Mouse (Mus musculus): ENCODE measurements around the gene Serpina7.

The Serpina7 gene

DNA sequence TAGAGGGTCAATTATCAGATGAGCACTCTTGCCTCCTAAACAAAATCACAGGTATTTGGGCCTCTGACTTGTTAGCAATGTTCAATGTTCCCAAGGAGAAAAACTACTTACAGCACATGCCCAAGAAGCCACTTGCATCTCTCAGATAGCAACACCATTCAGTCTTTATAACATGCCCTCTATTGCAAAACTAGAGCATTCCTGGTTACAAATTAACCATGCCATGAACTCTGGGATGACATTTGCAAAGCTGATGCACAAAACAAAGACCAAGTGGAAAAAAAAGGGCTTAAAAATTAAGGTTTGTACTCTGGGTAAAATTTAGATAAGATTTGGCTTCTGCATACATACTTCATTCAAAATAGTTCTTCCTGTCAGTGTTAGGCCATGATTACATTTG is at the start of gene Serpina7:
Gene Serpina7, minus strand, starts transcription at position 160 of the 400 bp plus-strand sequence.
- DNase-seq (ENCODE audit: low spot score), result no peak

GRCm38 (mm10) chrX:139134031-139134430 is 49.0 kb upstream of the Serpina7 start:
- no peak for DNase-seq (ENCODE audit: low spot score)

DNA sequence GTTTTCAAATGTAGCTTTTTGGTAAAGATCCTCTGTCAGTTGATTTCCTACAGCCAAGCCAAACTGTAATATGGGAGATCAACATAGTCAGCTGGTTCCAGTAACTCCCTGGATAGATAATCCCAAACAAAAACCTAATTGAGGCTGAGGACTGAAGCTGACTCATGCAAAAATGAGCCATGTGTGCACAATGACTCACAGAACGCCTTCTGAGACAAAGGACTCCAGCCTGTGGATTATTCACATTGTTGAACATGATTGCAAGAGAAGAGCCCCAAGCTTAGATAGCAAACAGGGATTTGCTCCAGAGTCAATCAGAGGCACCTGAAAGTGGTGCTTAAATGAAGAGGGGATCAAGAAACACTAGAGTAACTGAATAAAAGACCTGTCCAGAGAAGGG is 12.2 kb upstream of the Serpina7 start:
- DNase-seq (ENCODE audit: low spot score), result no peak

DNA sequence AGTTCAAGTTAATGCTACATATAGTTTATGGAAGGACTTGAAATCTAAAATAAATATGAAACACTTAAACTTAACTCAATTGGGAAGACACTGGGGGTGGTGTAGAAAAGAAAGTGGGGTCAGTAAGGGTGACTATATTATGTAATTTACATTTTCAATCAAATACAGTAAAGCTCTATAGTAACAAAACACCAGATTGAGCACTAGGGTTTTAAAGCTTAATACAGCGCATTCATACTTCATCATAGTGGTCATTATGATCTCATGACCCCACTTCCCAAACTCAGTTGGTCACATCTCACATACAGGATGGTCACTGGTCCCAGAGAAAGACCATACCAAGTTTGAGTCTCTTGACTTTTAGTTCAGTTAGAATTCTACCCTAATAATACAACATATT is 907 bp upstream of the Serpina7 start, which contains the start of gene 4930513O06Rik:
Gene 4930513O06Rik, plus strand, starts transcription at position 301 of the 400 bp plus-strand sequence.
- no peak for DNase-seq (ENCODE audit: low spot score)

- DNase-seq (ENCODE audit: low spot score), result no peak
These were observed 6.5 kb downstream of the Serpina7 start for GRCm38 (mm10) chrX:139078493-139078892.

GRCm38 (mm10) chrX:139064078-139064477 is 21.0 kb downstream of the Serpina7 start:
- DNase-seq (ENCODE audit: low spot score), result no peak

DNA sequence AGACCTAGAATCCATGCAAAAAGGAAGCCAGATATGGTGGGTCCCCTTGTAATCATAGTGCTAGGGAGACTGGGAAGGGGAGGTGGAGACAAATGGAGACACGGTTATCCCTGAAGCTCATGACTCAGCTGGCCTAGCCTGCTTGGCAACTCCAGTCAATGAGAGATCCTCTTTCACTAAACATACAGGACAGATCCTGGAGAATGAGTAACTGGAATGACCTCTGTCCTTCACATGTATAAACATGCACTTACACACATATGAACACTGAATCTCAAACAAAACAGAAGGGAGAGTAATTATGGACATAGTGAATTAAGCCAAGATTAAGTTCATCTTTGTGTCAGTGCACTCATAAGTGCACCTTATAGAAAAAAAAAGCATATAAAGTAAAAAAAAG is 31.9 kb downstream of the Serpina7 start:
- DNase-seq (ENCODE audit: low spot score), result no peak

- DNase-seq (ENCODE audit: low spot score), result no peak
These were observed 33.1 kb downstream of the Serpina7 start for GRCm38 (mm10) chrX:139051976-139052375.

- no peak for DNase-seq (ENCODE audit: low spot score)
These were observed 43.9 kb downstream of the Serpina7 start for GRCm38 (mm10) chrX:139041148-139041547.

DNA sequence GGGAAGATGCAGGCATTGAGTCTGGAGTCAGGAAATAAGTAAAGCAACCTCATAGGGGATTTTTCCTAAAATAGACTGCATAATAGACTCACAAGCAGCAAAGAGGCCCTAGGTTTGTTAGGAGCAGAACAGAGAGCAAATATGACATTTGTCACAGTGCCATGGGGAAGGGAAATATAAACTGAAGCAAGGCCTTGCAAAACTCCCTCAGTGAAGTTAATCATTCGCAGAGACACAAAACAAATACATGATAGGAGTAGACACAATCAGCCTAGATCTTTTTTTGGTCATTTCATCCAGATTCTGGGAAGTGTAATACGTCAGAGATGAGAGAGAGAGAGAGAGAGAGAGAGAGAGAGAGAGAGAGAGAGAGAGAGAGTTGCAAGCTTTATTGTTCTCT is 45.7 kb downstream of the Serpina7 start:
- no peak for DNase-seq (ENCODE audit: low spot score)

DNA sequence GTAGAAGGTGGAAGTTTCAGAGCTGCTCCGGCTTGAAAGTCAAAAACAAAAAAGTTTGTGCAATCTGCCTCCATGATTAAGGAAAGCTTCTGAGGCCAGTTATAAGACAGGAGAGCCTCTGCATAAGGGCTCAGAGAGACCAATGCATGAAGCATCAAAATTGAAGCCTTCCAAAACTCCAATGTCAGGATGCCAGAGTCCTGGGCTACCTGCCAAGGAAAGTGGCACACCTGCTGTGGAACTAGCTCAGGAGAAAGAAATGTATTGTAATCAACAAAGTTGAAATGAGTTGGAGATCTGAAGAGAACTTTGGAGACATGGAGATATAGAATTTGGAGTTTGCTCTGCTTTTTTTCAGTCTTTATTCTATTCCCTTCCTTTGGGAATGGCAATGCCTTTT is 47.4 kb downstream of the Serpina7 start:
- no peak for DNase-seq (ENCODE audit: low spot score)

All from retina, embryonic 14.5 days (tissue).